Mouse (Mus musculus) erythroblast, embryonic 14.5 days (primary cell): ENCODE data around the gene 1700034J05Rik.

Source experiments
- GATA1 ChIP-seq: IDR thresholded peaks from 2 replicates; pipeline ENCODE4 v1.6.1; 2012; ENCODE audit warnings: low read length, inconsistent platforms, mixed read lengths
- TAL1 ChIP-seq: IDR thresholded peaks from 3 replicates; pipeline ENCODE4 v1.6.1; 2012; ENCODE audit warnings: low read length, inconsistent platforms, mixed read lengths

- TF ChIP-seq GATA1 (no peak), TAL1 (no peak)
Measured at GRCm38 (mm10) chr6:146979953-146980352, 25.7 kb upstream of the 1700034J05Rik start.
